Mouse (Mus musculus) ovary, postnatal 36 days (tissue): Measurements from ENCODE around the gene H2-D1.
"Not testable (repeated sequence)": the region's sequence is repeated elsewhere in the genome, so short reads cannot be mapped to it uniquely, and the experiment has no call there.

Source experiments
- DNase-seq: peaks from one replicate; pipeline ENCODE4 v3.0.0; 2022; ENCODE audit warnings: low spot score, mixed read lengths

The H2-D1 gene

GRCm38 (mm10) chr17:35304478-35304877, 41.9 kb downstream of the H2-D1 start:
- DNase-seq, result no peak

GRCm38 (mm10) chr17:35304921-35305320, 42.4 kb downstream of the H2-D1 start:
- not testable (repeated sequence) for DNase-seq
